Mouse (Mus musculus) urinary bladder, postnatal 4 days (tissue): Measurements from ENCODE around the gene Zfp207.
"Not testable (repeated sequence)": the region's sequence is repeated elsewhere in the genome, so short reads cannot be mapped to it uniquely, and the experiment has no call there.

Experiments
- DNase-seq, 2 experiments: peaks; one replicate each; pipeline ENCODE4 v3.0.0; 2021 to 2022; ENCODE audit warnings: low spot score in 2 of 2

Zfp207 gene

DNA sequence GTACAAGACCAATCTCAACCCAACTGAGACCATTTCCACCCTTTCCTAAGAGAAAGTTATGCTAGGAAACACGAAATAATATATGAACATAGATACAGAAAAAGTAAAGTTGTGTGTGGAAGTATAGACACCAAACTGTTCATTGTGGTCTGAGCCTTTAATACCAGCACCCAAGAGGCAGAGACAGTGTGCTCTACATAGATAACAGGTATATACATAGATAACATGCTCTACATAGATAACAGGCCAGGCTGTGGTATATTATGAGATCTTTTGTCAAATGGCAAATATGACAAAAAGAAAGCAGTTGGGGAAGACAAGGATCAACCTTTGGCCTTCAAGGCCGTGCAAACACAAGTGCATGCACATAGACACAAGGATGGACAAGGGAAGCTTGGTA lies 27.3 kb downstream of the Zfp207 start:
- no peak for DNase-seq

DNA sequence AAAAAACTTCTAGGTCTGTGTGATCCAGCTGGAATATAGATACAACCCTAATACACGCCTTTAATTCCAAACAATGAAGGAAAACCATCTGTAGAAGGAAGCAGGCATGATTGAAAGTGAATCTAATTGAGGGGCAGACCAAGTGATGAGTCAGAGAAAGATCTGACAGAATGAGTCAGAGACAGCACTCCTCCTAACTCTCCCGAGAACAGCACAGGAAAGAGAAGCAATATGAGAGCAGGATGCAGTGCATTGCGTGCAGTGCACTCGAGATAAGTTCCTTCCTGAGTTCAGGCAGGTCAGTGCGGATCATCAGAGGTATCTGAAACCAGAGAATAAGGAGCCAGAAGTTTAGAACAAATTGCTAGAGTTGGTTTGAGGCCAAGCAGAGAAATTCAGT lies 34.0 kb downstream of the Zfp207 start:
- DNase-seq: no peak

- DNase-seq: no peak
Measured at GRCm38 (mm10) chr11:80419743-80420142, 36.7 kb downstream of the Zfp207 start.

DNA sequence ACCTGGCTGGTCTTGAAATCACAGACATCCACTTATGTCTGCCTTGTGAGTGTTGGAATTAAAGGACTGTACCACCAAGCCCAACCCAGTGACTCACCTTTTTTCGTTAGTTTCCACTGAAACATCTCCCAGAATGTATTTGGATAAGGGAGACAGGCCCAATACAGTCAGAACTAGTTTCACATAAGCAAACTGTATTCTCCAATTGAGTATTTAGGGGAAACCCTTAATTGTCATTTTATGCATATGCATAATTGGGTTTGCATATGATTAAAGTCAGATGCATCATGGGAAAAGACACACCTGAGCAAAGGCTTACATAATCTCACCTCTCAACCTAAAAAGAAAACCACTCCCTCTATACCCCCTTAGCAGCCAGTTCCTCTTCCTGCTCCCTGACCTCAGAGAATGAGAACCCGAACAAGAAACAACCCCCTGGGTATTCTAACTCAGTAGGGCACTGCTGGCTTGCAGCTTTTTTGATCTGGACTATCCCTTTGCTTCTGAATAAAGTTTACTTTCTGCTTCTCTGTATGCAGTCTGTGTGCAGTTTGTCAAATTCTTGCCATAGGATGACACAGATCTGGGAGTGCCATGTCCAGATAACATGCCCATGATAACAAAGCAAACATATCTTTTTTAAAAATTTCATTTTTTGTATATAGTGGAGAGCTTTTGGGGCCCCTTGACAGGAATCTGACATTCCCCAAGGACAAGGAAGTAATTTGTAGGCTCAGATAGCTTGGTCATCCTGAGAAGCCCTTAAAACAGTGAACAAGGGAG lies 37.3 kb downstream of the Zfp207 start:
- DNase-seq: no peak

DNA sequence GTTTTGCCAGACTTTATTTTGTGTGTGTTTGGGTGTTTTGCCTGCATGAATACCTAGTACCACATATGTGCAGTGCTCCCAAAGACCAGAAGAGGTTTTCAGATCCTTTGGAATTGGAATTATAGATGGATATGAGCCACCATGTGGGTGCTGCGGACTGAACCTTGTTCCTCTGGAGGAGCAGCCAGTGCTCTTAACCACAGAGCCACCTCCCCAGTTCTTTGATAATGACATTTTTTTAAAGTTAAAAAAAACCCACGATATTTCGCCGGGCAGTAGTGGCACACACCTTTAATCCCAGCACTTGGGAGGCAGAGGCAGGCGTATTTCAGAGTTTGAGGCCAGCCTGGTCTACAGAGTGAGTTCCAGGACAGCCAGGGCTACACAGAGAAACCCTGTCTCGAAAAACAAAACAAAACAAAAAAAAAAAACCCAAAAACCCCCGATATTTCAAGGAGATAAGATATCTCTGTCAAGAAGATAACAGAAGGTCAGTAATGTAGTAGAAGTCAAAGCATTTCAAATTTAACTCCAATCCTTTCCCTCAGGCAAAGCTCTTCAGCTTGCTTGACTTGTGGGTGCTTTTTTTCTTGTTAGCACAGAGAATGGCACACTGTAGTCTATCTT lies 38.5 kb downstream of the Zfp207 start:
- DNase-seq: no peak

DNA sequence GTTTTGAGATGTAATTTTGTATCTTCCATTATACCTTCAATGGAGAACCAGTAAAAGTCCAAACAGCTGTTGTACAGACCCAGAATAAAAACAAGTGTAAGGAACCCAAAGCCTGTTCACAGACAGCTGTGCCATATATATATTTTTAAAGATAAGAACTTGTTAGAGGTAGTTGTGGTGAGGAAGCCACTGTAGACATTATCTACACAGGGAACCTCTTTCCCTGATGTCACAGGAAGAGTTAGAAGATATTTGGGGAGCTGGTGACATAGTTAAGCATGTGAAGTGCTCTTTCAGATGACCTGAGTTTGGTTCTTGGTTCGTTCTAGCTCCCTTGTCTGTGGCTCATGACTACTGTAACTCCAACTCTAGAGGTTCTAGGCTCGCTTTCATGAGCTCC lies 41.6 kb downstream of the Zfp207 start:
- no peak for DNase-seq

DNA sequence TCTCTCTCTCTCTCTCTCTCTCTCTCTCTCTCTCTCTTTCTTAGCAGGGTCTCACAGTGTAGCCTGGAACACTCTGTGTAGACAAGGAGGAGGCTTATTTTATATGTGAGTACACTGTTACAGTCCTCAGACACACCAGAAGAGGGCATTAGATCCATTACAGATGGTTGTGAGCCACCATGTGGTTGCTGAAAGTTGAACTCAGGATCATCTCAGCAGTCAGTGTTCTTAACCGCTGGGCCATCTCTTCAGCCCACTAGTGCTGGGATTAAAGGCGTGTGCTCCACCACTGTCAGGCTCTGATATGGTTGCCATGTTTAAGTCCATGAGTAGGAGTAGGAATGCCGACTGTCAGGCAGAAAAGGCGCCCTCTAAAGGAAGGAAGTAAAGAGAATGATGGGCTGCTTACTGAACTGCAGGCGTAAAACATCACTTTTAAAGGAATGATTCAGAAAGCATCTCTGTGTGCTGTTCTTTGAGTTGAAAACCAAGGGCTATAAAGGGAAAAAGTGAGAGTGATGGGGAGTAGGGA lies 42.2 kb downstream of the Zfp207 start:
- DNase-seq: no peak

DNA sequence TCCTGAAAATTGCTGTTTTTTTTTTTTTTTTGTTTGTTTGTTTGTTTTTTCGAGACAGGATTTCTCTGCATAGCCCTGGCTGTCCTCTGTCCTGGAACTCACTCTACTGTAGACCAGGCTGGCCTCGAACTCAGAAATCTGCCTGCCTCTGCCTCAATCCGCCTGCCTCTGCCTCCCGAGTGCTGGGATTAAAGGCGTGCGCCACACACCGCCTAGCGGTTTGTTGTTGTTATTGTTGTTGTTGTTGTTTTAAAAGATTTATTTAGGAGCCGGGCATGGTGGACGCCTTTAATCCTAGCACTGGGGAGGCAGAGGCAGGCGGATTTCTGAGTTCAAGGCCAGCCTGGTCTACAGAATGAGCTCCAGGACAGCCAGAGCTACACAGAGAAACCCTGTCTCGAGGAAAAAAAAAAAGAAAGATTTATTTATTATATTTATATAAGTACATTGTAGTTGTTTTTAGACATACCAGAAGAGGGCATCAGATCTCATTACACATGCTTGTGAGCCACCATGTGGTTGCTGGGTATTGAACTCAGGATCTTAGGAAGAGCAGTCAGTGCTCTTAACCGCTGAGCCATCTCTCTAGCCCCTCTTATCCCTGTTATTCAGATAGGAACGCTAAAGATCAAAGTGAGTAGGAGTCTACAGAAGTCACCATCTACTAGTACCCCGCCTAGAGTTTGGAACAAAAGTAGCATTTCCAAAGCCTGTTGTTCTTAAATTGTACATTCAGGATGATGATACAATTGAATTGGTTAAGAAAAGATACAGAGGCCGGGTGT lies 43.1 kb downstream of the Zfp207 start:
- DNase-seq: not testable (repeated sequence)

DNA sequence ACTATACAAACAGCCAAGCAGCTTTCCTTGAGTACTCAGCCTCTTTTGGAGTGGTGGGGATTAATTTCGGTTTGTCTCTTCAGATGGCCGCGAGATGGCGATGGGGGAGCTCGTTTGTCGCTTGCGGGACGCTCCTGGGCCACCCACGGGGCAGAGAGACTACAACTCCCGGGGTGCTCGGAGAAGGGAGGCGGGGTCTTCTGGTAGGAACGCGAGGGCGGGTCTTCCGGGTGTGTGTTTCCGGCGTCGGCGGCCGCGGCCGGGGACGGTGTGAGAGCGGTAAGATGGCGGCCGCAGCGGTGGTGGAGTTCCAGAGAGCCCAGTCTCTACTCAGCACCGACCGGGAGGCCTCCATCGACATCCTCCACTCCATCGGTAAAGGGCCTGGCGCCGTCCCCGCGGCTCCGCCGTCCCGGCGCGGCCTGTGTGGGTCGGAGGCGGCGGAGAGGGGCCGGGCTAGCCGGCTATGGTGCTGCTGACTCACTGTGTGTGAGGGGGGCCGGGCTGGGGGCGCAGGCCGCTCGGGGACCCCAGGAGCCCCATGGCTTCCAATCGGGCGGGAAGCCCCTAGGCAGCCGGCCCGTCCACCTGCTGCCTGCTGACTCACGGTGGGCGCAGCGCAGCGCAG lies 45.4 kb downstream of the Zfp207 start, which contains the start of gene Psmd11:
Gene Psmd11 (plus strand): TSS at position 235 of the 628 bp plus-strand sequence.
- peak; percentile 91 to 92 for DNase-seq

DNA sequence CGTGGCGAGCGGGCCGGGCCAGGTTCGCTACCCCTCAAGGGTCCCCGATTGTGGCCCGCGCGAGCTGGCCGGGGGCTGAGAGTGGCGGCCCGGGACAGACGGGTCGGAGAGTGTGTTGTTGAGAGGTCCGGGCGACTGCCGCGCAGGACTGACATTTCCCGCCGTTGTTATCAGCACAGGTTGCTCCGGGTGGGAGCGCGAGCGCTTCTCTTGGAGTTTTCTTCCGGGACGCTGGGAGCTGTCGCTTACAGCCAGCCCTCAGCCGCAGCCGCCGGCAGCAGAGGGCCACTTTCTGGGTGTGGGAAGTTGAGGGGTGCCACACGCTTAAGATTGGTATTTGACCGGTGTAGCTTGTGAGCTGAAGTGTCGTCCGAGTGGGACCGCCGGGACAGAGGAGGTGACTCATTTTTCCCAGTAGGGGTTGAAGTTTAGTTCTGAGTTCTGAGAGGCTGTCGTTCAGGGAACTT lies 46.0 kb downstream of the Zfp207 start:
- peak in 1 of 2 experiments; percentile 59 for DNase-seq

DNA sequence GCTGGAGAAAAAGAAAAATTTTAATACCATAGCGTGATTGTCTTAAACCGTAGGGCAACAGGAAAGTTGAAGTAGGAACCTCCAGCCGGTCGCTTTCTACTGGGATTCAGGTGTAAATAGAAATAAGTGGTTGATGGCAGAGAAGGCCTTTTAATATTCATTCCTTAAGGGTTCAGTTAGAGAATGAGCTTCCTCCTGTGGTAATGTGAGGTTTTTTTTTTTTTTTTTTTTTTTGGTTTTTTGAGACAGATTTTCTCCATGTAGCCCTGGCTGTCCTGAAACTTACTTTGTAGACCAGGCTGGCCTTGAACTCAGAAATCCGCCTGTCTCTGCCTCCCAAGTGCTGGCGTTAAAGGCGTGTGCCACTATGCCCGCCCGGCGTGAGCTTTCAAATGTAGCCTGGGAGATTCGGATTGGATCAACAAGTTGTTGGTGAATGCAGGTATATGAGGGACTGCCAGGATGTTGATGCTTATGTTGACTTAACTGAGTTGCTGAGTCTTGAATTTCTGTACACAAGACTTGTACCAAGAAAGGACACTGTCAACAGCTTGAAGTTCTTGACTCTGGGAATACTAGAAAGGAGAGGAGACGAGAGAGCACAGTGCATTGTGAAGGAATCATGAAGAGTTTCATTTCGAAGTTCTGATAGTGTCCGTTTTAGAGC lies 46.6 kb downstream of the Zfp207 start:
- no peak for DNase-seq

DNA sequence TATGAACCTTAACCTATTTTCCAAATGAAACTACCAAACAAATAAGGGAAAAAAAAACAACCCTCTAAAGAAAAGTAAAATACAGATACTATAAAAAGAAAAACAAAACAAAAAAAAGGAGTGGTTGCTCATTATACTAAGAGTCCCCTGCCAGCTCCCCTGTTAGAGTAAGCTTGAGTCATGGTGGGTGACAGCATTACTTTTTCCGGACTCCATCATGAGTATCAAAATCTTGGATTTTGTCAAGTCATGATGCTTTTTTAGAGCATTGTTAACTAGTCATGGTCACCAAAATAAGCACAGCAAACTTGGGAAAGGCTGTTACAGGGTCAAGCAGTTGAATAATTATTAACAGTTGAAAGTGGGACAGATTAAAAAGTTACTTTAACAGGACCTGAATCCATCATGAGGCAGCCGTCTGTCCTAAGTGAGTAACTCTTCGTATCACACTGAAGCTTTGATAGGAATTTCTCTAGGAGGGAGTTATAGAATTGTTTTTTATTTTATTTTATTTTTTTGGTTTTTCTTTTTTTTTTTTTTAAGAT lies 47.4 kb downstream of the Zfp207 start:
- DNase-seq: no peak

DNA sequence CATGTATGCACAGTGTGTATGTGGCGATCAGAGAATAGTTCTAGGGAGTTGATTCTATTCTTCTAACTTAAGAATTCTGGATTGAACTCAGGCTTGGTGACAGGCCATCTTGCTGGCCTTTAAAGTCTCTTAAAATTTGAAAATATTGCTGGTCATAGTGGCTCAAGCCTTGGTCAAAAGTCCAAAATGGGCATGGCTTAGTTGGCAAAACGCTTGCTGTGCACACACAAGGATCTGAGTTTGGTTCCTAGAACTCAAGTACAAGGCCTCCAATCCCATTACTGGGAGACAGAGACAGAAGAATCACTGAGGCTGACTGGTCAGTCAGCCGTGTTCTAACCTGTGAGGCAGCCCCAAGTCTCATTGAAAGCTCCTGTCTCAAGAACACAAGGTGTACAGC lies 63.8 kb downstream of the Zfp207 start:
- DNase-seq: no peak

DNA sequence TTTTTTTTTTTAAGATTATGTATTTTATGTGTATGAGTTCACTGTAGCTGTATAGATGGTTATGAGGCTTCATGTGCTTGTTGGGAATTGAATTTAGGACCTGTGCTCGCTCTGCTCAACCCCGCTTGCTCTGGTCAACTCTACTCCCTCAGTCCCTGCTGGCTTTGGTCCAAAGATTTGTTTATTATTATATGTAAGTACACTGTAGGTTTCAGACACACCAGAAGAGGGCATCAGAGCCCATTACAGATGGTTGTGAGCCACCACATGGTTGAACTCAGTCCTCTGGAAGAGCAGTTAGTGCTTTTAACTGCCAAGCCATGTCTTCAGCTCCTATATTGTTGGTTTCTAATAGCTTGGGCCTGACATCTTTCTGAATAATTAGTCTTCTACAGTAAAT lies 66.8 kb downstream of the Zfp207 start:
- DNase-seq: no peak

DNA sequence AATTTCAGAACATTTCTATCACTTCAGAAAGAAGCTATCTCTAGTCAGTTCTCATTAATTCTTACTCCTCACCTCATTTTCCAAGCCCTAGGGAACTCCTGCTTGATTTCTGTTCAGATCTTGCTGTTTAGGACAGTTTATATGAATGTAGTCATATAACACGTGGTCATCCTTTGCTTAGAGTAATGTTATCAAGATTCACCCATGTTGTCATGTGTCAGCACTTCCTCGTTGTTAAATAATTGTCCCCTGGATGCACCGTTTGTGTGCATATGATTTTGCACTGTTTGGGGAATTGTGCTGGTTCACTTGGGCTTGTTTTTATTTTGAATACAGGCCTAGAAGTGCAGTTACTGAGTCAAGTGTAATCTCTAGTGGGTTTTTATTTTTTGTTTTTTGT lies 69.2 kb downstream of the Zfp207 start:
- no peak for DNase-seq

GRCm38 (mm10) chr11:80453198-80453597 lies 70.1 kb downstream of the Zfp207 start:
- DNase-seq: no peak
